Mouse (Mus musculus) testis, adult 2 months (tissue): ENCODE results near the gene Olfr1442.

Experiments
- CTCF ChIP-seq: fragments of 200-500 bp; IDR thresholded peaks from 2 replicates; pipeline ENCODE4 v1.5.1; 2012; ENCODE audit warnings: low read depth, mild to moderate bottlenecking, inconsistent platforms, low read length, moderate library complexity; ENCODE audit not compliant: control insufficient read depth, insufficient read depth, insufficient replicate concordance
- POLR2A ChIP-seq: fragments of 200-500 bp; IDR thresholded peaks from 2 replicates; pipeline ENCODE4 v1.6.1; 2012; ENCODE audit warnings: low read depth, mild to moderate bottlenecking, inconsistent platforms, low read length, moderate library complexity; ENCODE audit not compliant: control insufficient read depth

GRCm38 (mm10) chr19:12684638-12685037, 14.4 kb downstream of the Olfr1442 start:
- TF ChIP-seq POLR2A (no peak), CTCF (no peak)
